Comparison of ENCODE assay signal across 8 mouse cellular contexts in the genomic region with DNA sequence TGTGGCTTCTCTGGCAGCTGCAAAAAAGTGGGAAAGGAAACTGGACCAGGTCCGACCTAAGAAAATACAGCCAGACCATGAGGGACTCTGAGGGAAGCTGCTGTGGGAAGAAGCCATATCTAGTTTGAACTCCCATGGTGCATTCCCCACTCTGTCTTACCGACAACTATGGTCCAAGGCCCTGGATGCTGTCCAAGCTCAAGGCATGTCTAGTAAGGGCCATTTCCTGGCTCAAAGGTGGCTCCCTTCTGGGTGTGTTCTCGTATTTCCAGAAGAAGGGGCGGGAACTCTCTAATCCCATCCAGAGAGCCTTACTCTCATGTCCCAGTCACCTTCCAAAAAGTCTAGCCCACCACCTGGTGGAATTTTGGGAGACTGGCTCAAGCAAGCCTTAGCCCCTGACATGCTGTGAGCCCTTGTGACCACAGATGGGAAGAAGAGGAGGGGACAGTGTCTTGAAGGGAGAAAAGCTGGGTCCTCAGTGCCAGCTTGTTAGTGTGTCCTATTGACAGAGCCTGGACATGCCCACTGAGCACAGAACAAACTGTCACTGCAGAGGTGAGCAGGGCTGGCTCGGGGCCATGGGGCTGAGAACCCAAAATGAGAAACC. TPM values are rescaled to one million over a fixed set of nuclear protein-coding genes. Genes with fewer than 3 reads are reported as not detected.
A peak's percentile ranks its signal among the peaks of the same experiment; 100 is the strongest.
DNase-seq lines count a peak whose midpoint lies in the region; ATAC-seq lines count a peak whose summit lies in the region.

No protein-coding gene starts in this region.

- H3K27ac ChIP-seq in forebrain, embryonic 15.5 days (replicated peaks): no peak overlapping the region
- H3K27ac ChIP-seq in forebrain, embryonic 11.5 days (ENCODE audit: low read depth, low read length): no peak overlapping the region
- no peak overlapping the region for H3K27ac ChIP-seq in midbrain, embryonic 12.5 days (replicated peaks)
- no peak overlapping the region for H3K27ac ChIP-seq in midbrain, embryonic 14.5 days (replicated peaks; ENCODE audit: low read depth, low read length)
- 0 out of 2 replicates have a peak overlapping the region, but pooled peaks have one; percentile 18 for H3K27ac ChIP-seq in kidney, embryonic 16.5 days (ENCODE audit: low read length)
- H3K27ac ChIP-seq in stomach, embryonic 14.5 days (ENCODE audit: low read length): no peak overlapping the region

- ATAC-seq in forebrain, embryonic 15.5 days (replicated peaks): no peak
- ATAC-seq in forebrain, embryonic 11.5 days (replicated peaks; ENCODE audit: low FRiP score): no peak
- ATAC-seq in midbrain, embryonic 12.5 days (ENCODE audit: low FRiP score, low read depth): no peak
- ATAC-seq in midbrain, embryonic 14.5 days (ENCODE audit: low FRiP score, low TSS enrichment): no peak
- ATAC-seq in kidney, embryonic 16.5 days (ENCODE audit: low FRiP score, low TSS enrichment): no peak
- ATAC-seq in stomach, embryonic 14.5 days (ENCODE audit: insufficient number of reproducible peaks, insufficient read depth, low FRiP score, low read depth): no peak

- no peak overlapping the region for H3K4me3 ChIP-seq in forebrain, embryonic 15.5 days
- H3K4me3 ChIP-seq in forebrain, embryonic 11.5 days (ENCODE audit: low read depth, low read length): no peak overlapping the region
- H3K4me3 ChIP-seq in midbrain, embryonic 12.5 days: no peak overlapping the region
- H3K4me3 ChIP-seq in midbrain, embryonic 14.5 days (replicated peaks; ENCODE audit: low read depth, low read length): no peak overlapping the region
- H3K4me3 ChIP-seq in kidney, embryonic 16.5 days (ENCODE audit: low read length): no peak overlapping the region
- H3K4me3 ChIP-seq in stomach, embryonic 14.5 days (ENCODE audit: low read depth, low read length): no peak overlapping the region

- no peak overlapping the region for H3K9ac ChIP-seq in forebrain, embryonic 15.5 days (replicated peaks)
- H3K9ac ChIP-seq in forebrain, embryonic 11.5 days (ENCODE audit: low read length): no peak overlapping the region
- peak overlapping the region; percentile 97; the same call in 1 of the 2 replicates for H3K9ac ChIP-seq in midbrain, embryonic 12.5 days (replicated peaks)
- H3K9ac ChIP-seq in midbrain, embryonic 14.5 days (replicated peaks; ENCODE audit: low read length): no peak overlapping the region
- peak overlapping the region; percentile 83; the same call in 1 of the 2 replicates for H3K9ac ChIP-seq in kidney, embryonic 16.5 days (replicated peaks; ENCODE audit: low read length)
- 0 out of 2 replicates have a peak overlapping the region, but pooled peaks have one; percentile 29 for H3K9ac ChIP-seq in stomach, embryonic 14.5 days (replicated peaks; ENCODE audit: low read depth, low read length)

- WGBS in forebrain, embryonic 15.5 days: 57% methylated on average over 5 of the region's 5 CpGs
- WGBS in forebrain, embryonic 11.5 days: 70% methylated on average over 5 of the region's 5 CpGs
- 69% methylated on average over 5 of the region's 5 CpGs for WGBS in midbrain, embryonic 12.5 days
- 73% methylated on average over 5 of the region's 5 CpGs for WGBS in midbrain, embryonic 14.5 days
- 49% methylated on average over 5 of the region's 5 CpGs for WGBS in kidney, embryonic 16.5 days
- 64% methylated on average over 5 of the region's 5 CpGs for WGBS in stomach, embryonic 14.5 days

- H3K36me3 ChIP-seq in forebrain, embryonic 15.5 days: peaks cover 29% of the 10 kb centered on the region
- no peaks in the 10 kb centered on the region; the same call in 1 of the 2 replicates for H3K36me3 ChIP-seq in forebrain, embryonic 11.5 days (ENCODE audit: control insufficient read depth, insufficient read depth, low read length)
- H3K36me3 ChIP-seq in midbrain, embryonic 12.5 days: peaks cover 42% of the 10 kb centered on the region
- H3K36me3 ChIP-seq in midbrain, embryonic 14.5 days (ENCODE audit: control insufficient read depth, insufficient read depth, low read length): peaks cover 33% of the 10 kb centered on the region
- peaks cover 29% of the 10 kb centered on the region for H3K36me3 ChIP-seq in kidney, embryonic 16.5 days (ENCODE audit: insufficient read depth, low read length)
- H3K36me3 ChIP-seq in stomach, embryonic 14.5 days (ENCODE audit: control insufficient read depth, insufficient read depth, low read length): peaks cover 20% of the 10 kb centered on the region; the same call in 1 of the 2 replicates

- H3K4me1 ChIP-seq in forebrain, embryonic 15.5 days: peaks cover 50% of the 10 kb centered on the region
- peaks cover 14% of the 10 kb centered on the region; the same call in 1 of the 2 replicates for H3K4me1 ChIP-seq in forebrain, embryonic 11.5 days (replicated peaks; ENCODE audit: control insufficient read depth, insufficient read depth, low read length)
- peaks cover 39% of the 10 kb centered on the region for H3K4me1 ChIP-seq in midbrain, embryonic 12.5 days
- peaks cover 22% of the 10 kb centered on the region for H3K4me1 ChIP-seq in midbrain, embryonic 14.5 days (ENCODE audit: control insufficient read depth, insufficient read depth, low read length)
- H3K4me1 ChIP-seq in kidney, embryonic 16.5 days (ENCODE audit: insufficient read depth, low read length): peaks cover 33% of the 10 kb centered on the region
- peaks cover 17% of the 10 kb centered on the region for H3K4me1 ChIP-seq in stomach, embryonic 14.5 days (ENCODE audit: control insufficient read depth, insufficient read depth, low read length)

- H3K27me3 ChIP-seq in forebrain, embryonic 15.5 days: no peaks in the 10 kb centered on the region
- no peaks in the 10 kb centered on the region for H3K27me3 ChIP-seq in forebrain, embryonic 11.5 days (ENCODE audit: control insufficient read depth, insufficient read depth, low read length)
- H3K27me3 ChIP-seq in midbrain, embryonic 12.5 days: no peaks in the 10 kb centered on the region
- H3K27me3 ChIP-seq in midbrain, embryonic 14.5 days (ENCODE audit: control insufficient read depth, insufficient read depth, low read length): no peaks in the 10 kb centered on the region
- no peaks in the 10 kb centered on the region for H3K27me3 ChIP-seq in kidney, embryonic 16.5 days (ENCODE audit: insufficient read depth, low read length)
- H3K27me3 ChIP-seq in stomach, embryonic 14.5 days (ENCODE audit: control insufficient read depth, insufficient read depth, low read length): no peaks in the 10 kb centered on the region

- H3K9me3 ChIP-seq in forebrain, embryonic 15.5 days: no peaks in the 10 kb centered on the region
- no peaks in the 10 kb centered on the region for H3K9me3 ChIP-seq in forebrain, embryonic 11.5 days (ENCODE audit: control insufficient read depth, low read length)
- H3K9me3 ChIP-seq in midbrain, embryonic 12.5 days: no peaks in the 10 kb centered on the region
- H3K9me3 ChIP-seq in midbrain, embryonic 14.5 days (ENCODE audit: control insufficient read depth, low read length): no peaks in the 10 kb centered on the region
- H3K9me3 ChIP-seq in kidney, embryonic 16.5 days (ENCODE audit: low read length): no peaks in the 10 kb centered on the region
- no peaks in the 10 kb centered on the region for H3K9me3 ChIP-seq in stomach, embryonic 14.5 days (ENCODE audit: control insufficient read depth, low read depth, low read length)

- DNase-seq in forebrain, embryonic 11.5 days (ENCODE audit: low spot score): no peak
- DNase-seq in midbrain, embryonic 14.5 days: no peak
- DNase-seq in layer of hippocampus, adult 18-20 months (ENCODE audit: low spot score in 2 of 2): no peak
- DNase-seq in urinary bladder, postnatal 25 days (ENCODE audit: low spot score): no peak

- H3K4me2 ChIP-seq in forebrain, embryonic 15.5 days (replicated peaks): peak overlapping the region; percentile 98; the same call in 1 of the 2 replicates
- H3K4me2 ChIP-seq in forebrain, embryonic 11.5 days (ENCODE audit: low read depth, low read length, severe bottlenecking): no peak overlapping the region
- 0 out of 2 replicates have a peak overlapping the region, but pooled peaks have one; percentile 7 for H3K4me2 ChIP-seq in midbrain, embryonic 12.5 days (replicated peaks)
- no peak overlapping the region for H3K4me2 ChIP-seq in midbrain, embryonic 14.5 days (ENCODE audit: low read length)
- H3K4me2 ChIP-seq in kidney, embryonic 16.5 days (replicated peaks; ENCODE audit: low read depth, low read length): peak overlapping the region; percentile 94; the same call in 1 of the 2 replicates
- peak overlapping the region; percentile 99; the same call in 1 of the 2 replicates for H3K4me2 ChIP-seq in stomach, embryonic 14.5 days (replicated peaks; ENCODE audit: low read depth, low read length)

RNA-seq across cellular contexts. Expression of gene Trim11, which starts 2.6 kb away (rescaled TPM):
- polyA plus RNA-seq in forebrain, embryonic 15.5 days (2015; fragmentation: Nextera tagmentation; extraction: Ambion mirVana): 22.6 and 24.8 TPM in 2 replicates
- polyA plus RNA-seq in forebrain, embryonic 11.5 days (2014; fragmentation: Nextera tagmentation; extraction: Ambion mirVana): 17.3 and 20.5 TPM in 2 replicates
- 19.9 and 20.5 TPM in 2 replicates for polyA plus RNA-seq in midbrain, embryonic 12.5 days (2016; fragmentation: Nextera tagmentation; extraction: Ambion mirVana)
- 18.6 and 20.8 TPM in 2 replicates for polyA plus RNA-seq in midbrain, embryonic 14.5 days (2014; fragmentation: Nextera tagmentation; extraction: Ambion mirVana)
- 22.9 and 25.9 TPM in 2 replicates for polyA plus RNA-seq in kidney, embryonic 16.5 days (2015; fragmentation: Nextera tagmentation; extraction: Ambion mirVana)
- 18.1 and 20.3 TPM in 2 replicates for polyA plus RNA-seq in stomach, embryonic 14.5 days (2014; fragmentation: Nextera tagmentation; extraction: Ambion mirVana)
- total RNA-seq in layer of hippocampus, adult 18-20 months (2021): 10 to 100 TPM; 29.1 to 30.4 TPM

RNA-seq across cellular contexts. Expression of gene Hist3h2a, which starts 26.0 kb away (rescaled TPM):
- 155 and 160 TPM in 2 replicates for polyA plus RNA-seq in forebrain, embryonic 15.5 days (2015; fragmentation: Nextera tagmentation; extraction: Ambion mirVana)
- polyA plus RNA-seq in forebrain, embryonic 11.5 days (2014; fragmentation: Nextera tagmentation; extraction: Ambion mirVana): 52.9 and 54.1 TPM in 2 replicates
- polyA plus RNA-seq in midbrain, embryonic 12.5 days (2016; fragmentation: Nextera tagmentation; extraction: Ambion mirVana): 87.2 and 87.5 TPM in 2 replicates
- 129 and 130 TPM in 2 replicates for polyA plus RNA-seq in midbrain, embryonic 14.5 days (2014; fragmentation: Nextera tagmentation; extraction: Ambion mirVana)
- 39.5 and 39.7 TPM in 2 replicates for polyA plus RNA-seq in kidney, embryonic 16.5 days (2015; fragmentation: Nextera tagmentation; extraction: Ambion mirVana)
- polyA plus RNA-seq in stomach, embryonic 14.5 days (2014; fragmentation: Nextera tagmentation; extraction: Ambion mirVana): 32.4 and 33.9 TPM in 2 replicates
- 10 to 100 TPM; 69.9 to 70.6 TPM for total RNA-seq in layer of hippocampus, adult 18-20 months (2021)

RNA-seq across cellular contexts. Expression of gene Trim17, which starts 26.0 kb away (rescaled TPM):
- polyA plus RNA-seq in forebrain, embryonic 15.5 days (2015; fragmentation: Nextera tagmentation; extraction: Ambion mirVana): 1.9 and 2.7 TPM in 2 replicates
- polyA plus RNA-seq in forebrain, embryonic 11.5 days (2014; fragmentation: Nextera tagmentation; extraction: Ambion mirVana): 0.21 and 0.75 TPM in 2 replicates
- polyA plus RNA-seq in midbrain, embryonic 12.5 days (2016; fragmentation: Nextera tagmentation; extraction: Ambion mirVana): 0.64 and 0.86 TPM in 2 replicates
- polyA plus RNA-seq in midbrain, embryonic 14.5 days (2014; fragmentation: Nextera tagmentation; extraction: Ambion mirVana): 1.1 and 1.3 TPM in 2 replicates
- 0.42 and 0.64 TPM in 2 replicates for polyA plus RNA-seq in kidney, embryonic 16.5 days (2015; fragmentation: Nextera tagmentation; extraction: Ambion mirVana)
- 0.20 and 0.62 TPM in 2 replicates for polyA plus RNA-seq in stomach, embryonic 14.5 days (2014; fragmentation: Nextera tagmentation; extraction: Ambion mirVana)
- total RNA-seq in layer of hippocampus, adult 18-20 months (2021): 1 to 10 TPM; 4.7 to 5.7 TPM

RNA-seq across cellular contexts. Expression of gene Hist3h2ba, which starts 31.8 kb away (rescaled TPM):
- polyA plus RNA-seq in forebrain, embryonic 15.5 days (2015; fragmentation: Nextera tagmentation; extraction: Ambion mirVana): 355 and 373 TPM in 2 replicates
- 84.9 and 93.6 TPM in 2 replicates for polyA plus RNA-seq in forebrain, embryonic 11.5 days (2014; fragmentation: Nextera tagmentation; extraction: Ambion mirVana)
- polyA plus RNA-seq in midbrain, embryonic 12.5 days (2016; fragmentation: Nextera tagmentation; extraction: Ambion mirVana): 177 and 223 TPM in 2 replicates
- 239 and 784 TPM in 2 replicates for polyA plus RNA-seq in midbrain, embryonic 14.5 days (2014; fragmentation: Nextera tagmentation; extraction: Ambion mirVana)
- polyA plus RNA-seq in kidney, embryonic 16.5 days (2015; fragmentation: Nextera tagmentation; extraction: Ambion mirVana): 93.4 and 93.5 TPM in 2 replicates
- polyA plus RNA-seq in stomach, embryonic 14.5 days (2014; fragmentation: Nextera tagmentation; extraction: Ambion mirVana): 31.2 and 32.5 TPM in 2 replicates
- total RNA-seq in layer of hippocampus, adult 18-20 months (2021): 10 to 100 TPM; 82.1 to 87.0 TPM

RNA-seq across cellular contexts. Expression of gene Rnf187, which starts 41.8 kb away (rescaled TPM):
- polyA plus RNA-seq in forebrain, embryonic 15.5 days (2015; fragmentation: Nextera tagmentation; extraction: Ambion mirVana): 508 and 517 TPM in 2 replicates
- 386 and 426 TPM in 2 replicates for polyA plus RNA-seq in forebrain, embryonic 11.5 days (2014; fragmentation: Nextera tagmentation; extraction: Ambion mirVana)
- 437 and 465 TPM in 2 replicates for polyA plus RNA-seq in midbrain, embryonic 12.5 days (2016; fragmentation: Nextera tagmentation; extraction: Ambion mirVana)
- polyA plus RNA-seq in midbrain, embryonic 14.5 days (2014; fragmentation: Nextera tagmentation; extraction: Ambion mirVana): 641 and 678 TPM in 2 replicates
- polyA plus RNA-seq in kidney, embryonic 16.5 days (2015; fragmentation: Nextera tagmentation; extraction: Ambion mirVana): 217 and 219 TPM in 2 replicates
- polyA plus RNA-seq in stomach, embryonic 14.5 days (2014; fragmentation: Nextera tagmentation; extraction: Ambion mirVana): 211 and 222 TPM in 2 replicates
- 100 to 1,000 TPM; 493 to 502 TPM for total RNA-seq in layer of hippocampus, adult 18-20 months (2021)

Comparison
In these comparisons a context has a peak if more than half of its experiments do, and no peak if none do; other contexts are left out.
1. H3K4me2 ChIP-seq: peak in forebrain, embryonic 15.5 days (single experiment), midbrain, embryonic 12.5 days (single experiment), kidney, embryonic 16.5 days (single experiment) and stomach, embryonic 14.5 days (single experiment); none in forebrain, embryonic 11.5 days (single experiment) and midbrain, embryonic 14.5 days (single experiment).
2. H3K9ac ChIP-seq: peak in midbrain, embryonic 12.5 days (single experiment), kidney, embryonic 16.5 days (single experiment) and stomach, embryonic 14.5 days (single experiment); none in forebrain, embryonic 15.5 days (single experiment), forebrain, embryonic 11.5 days (single experiment) and midbrain, embryonic 14.5 days (single experiment).